In the genomic region with DNA sequence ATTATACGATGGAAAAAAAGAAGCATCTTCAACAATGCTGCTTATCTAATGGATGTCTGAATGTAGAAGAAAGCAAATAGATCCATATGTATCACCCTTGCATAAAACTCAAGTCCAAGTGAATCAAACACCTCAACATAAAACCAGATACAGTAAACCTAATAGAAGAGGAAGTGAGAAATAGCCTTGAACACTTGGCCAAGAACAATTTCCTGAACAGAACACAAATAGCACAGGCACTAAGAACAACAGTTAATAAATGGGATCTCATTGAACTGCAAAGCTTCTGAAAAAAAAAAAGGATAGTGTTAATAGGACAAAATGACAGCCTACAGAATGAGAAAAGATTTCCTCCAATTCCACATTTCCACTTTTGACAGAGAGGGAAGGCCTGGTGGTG, we compare ENCODE assay signal across 22 mouse cellular contexts.
DNase-seq lines count a peak whose midpoint lies in the region; ATAC-seq lines count a peak whose summit lies in the region.
"Had no signal": no experiment of that assay in that cellular context is flagged by ENCODE, and none has a peak within 500 bp of the region (broad histone marks: within the 10 kb centered on the region; RNA-seq: fewer than 3 reads in every experiment).

No protein-coding gene starts in this region.

- no peaks in the 10 kb centered on the region for H3K27me3 ChIP-seq in splenic B cell, adult 2 months (ENCODE audit: control insufficient read depth, insufficient read depth, low read length, poor library complexity, severe bottlenecking)
- H3K27me3 ChIP-seq: embryonic facial prominence, embryonic 12.5 days; forebrain, embryonic 13.5 days; forebrain, embryonic 15.5 days had no signal

- H3K36me3 ChIP-seq in splenic B cell, adult 2 months (ENCODE audit: control insufficient read depth, insufficient read depth, low read length, poor library complexity, severe bottlenecking): no peaks in the 10 kb centered on the region
- H3K36me3 ChIP-seq: embryonic facial prominence, embryonic 10.5 days; embryonic facial prominence, embryonic 12.5 days; forebrain, embryonic 15.5 days; G1E had no signal

- 0 out of 2 replicates have a peak, but pooled peaks have one; percentile 39 for ATAC-seq in common myeloid progenitor, adult 5-6 weeks (replicated peaks; ENCODE audit: low read depth, poor library complexity, severe bottlenecking)
- ATAC-seq in megakaryocyte, adult 5-6 weeks (ENCODE audit: poor library complexity, severe bottlenecking): peak; percentile 56; the same call in 1 of the 2 replicates
- ATAC-seq: forebrain, embryonic 13.5 days; forebrain, embryonic 15.5 days; forebrain, postnatal 0 days had no signal

- DNase-seq in 416B (ENCODE audit: low read depth): peak; percentile 11
- DNase-seq in splenic B cell, adult 2 months (ENCODE audit: low read depth, low spot score): peak; percentile 24
- no peak for DNase-seq in spleen, postnatal 4 days (ENCODE audit: low spot score in 2 of 2)
- no peak for DNase-seq in heart, adult 11 months
- DNase-seq in lung, postnatal 14 days: no peak
- DNase-seq: adrenal gland, adult 2 months; adrenal gland, postnatal 10 days; adrenal gland, postnatal 25 days; cerebellum, adult 11 months; cerebellum, adult 18-20 months; cerebellum, adult 8-10 months; cerebellum, adult 9-11 months; cerebellum, postnatal 14 days; cerebellum, postnatal 36 days; forebrain, postnatal 0 days had no signal

Comparison
In these comparisons a context has a peak if more than half of its experiments do, and no peak if none do; other contexts are left out.
1. DNase-seq: peak in 416B (single experiment) and splenic B cell, adult 2 months (single experiment); none in spleen, postnatal 4 days (0 of 2), heart, adult 11 months (single experiment) and lung, postnatal 14 days (single experiment).